Mouse (Mus musculus): Measurements from ENCODE around the gene Gm14305. TPM values are rescaled to one million over a fixed set of nuclear protein-coding genes. Genes with fewer than 3 reads are reported as not detected.
"Not testable (repeated sequence)": the region's sequence is repeated elsewhere in the genome, so short reads cannot be mapped to it uniquely, and the experiment has no call there.

Gm14305 gene
- total RNA-seq (2021) = 10 to 100 TPM; 32.1 to 34.4 TPM
- long read RNA-seq, transcript Gm14305-201 (4 exons, 1,167 nt) = major isoform, 21 of 22 reads
- long read RNA-seq, partial matches to known transcripts = 0 of 22 reads
- long read RNA-seq, other reads (novel, unspliced or antisense) = 1 of 22 reads

DNA sequence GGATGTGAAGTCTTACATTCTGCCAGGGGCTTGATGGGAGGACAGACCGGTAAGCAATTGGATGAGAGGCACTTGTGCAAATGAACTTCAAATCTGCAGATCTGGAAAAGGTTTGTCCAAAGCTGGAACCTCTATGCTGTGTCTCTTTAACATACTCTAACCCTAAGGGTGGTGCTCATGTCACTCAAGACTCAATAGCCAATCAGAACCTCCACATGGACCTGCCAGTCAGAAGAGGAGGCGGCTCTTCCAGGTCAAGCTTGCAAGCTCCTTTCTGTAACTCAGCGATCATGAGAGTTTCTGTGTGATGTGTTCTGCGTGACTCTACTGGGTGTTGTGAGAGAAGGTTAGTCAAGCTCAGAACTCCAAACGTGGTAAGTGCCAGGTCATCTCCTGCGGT lies at the start of gene Gm14305:
TSS of gene Gm14305 (plus strand) at position 278 of the 400 bp plus-strand sequence.
- DNase-seq (ENCODE audit: low spot score in 2 of 2) = peak in 1 of 2 experiments; percentile 17

- not testable (repeated sequence) for DNase-seq (ENCODE audit: low spot score in 2 of 2)
Measured at GRCm38 (mm10) chr2:176670222-176670621, 37.9 kb upstream of the Gm14305 start, which contains the start of gene Zfp973. Zfp973 (plus strand) TSS chr2:176670522.

Other genes starting within 250 kb of the Gm14305 start
- gene Gm14434, start 221.5 kb upstream of the Gm14305 start, total RNA-seq (2021) = not detected
- not detected for gene Zfp967, start 187.3 kb upstream of the Gm14305 start, total RNA-seq (2021)
- 1 to 10 TPM in 1 of 2 experiments, under 1 TPM in 1; 0.89 to 8.8 TPM for gene Gm14308, start 72.0 kb upstream of the Gm14305 start, total RNA-seq (2021)
- 10 to 100 TPM; 11.9 to 15.2 TPM for gene Zfp973, start 37.8 kb upstream of the Gm14305 start, total RNA-seq (2021)
- 10 to 100 TPM; 17.2 to 17.6 TPM for gene Gm14295, start 90.3 kb downstream of the Gm14305 start, total RNA-seq (2021)
- not detected for gene Gm14408, start 122.8 kb downstream of the Gm14305 start, total RNA-seq (2021)
- 10 to 100 TPM; 17.0 to 18.7 TPM for gene Gm14296, start 219.5 kb downstream of the Gm14305 start, total RNA-seq (2021)

Measured in layer of hippocampus, postnatal 10 days (tissue).